Mouse (Mus musculus): Measurements from ENCODE around the gene Abtb2. TPM values are rescaled to one million over a fixed set of nuclear protein-coding genes. Genes with fewer than 3 reads are reported as not detected.

Abtb2 gene
- total RNA-seq, 2 experiments from 2014 or later, result 6.9 to 11.3 TPM

GRCm38 (mm10) chr2:103615028-103615427, 48.9 kb downstream of the Abtb2 start:
- no peak for DNase-seq (ENCODE audit: low spot score)

DNA sequence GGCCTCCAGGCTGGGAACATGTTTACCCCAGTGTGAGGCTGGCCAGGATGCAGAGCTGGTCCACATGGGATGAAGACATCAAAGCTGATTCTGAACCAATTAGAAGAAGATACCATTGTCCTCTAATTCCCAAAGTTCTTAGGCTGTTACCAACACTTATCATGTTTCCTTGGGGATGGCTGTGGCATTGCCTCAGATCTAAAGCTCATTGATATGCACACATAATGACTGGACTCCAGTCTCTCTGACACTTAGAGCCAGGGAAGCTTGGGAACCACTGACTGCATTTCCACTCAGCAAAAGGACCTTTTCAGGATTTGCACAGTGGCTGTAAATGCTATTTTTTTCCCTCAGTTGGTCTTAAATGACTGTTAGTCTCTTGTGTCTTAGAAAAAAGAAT, 52.3 kb downstream of the Abtb2 start:
- DNase-seq (ENCODE audit: low spot score), result no peak

DNA sequence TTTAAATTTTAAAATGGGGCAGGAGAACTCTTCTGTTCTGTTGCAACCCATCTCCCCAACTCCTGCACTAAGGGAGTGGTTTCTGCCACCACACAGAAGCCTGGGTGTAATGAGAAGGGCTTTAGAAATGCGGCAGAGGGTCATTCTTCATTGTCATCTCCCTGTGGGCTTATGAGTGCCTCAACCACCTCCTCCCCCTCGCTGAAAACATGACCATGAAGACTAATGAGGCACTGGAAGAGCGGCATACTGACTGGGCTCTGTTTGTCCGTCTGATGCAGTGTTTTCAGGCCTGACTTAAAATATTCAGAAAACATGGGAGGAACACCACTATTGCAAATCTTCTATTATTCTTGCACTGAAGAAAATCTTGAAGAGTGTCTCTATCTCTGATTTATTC, 56.8 kb downstream of the Abtb2 start:
- no peak for DNase-seq (ENCODE audit: low spot score)

DNA sequence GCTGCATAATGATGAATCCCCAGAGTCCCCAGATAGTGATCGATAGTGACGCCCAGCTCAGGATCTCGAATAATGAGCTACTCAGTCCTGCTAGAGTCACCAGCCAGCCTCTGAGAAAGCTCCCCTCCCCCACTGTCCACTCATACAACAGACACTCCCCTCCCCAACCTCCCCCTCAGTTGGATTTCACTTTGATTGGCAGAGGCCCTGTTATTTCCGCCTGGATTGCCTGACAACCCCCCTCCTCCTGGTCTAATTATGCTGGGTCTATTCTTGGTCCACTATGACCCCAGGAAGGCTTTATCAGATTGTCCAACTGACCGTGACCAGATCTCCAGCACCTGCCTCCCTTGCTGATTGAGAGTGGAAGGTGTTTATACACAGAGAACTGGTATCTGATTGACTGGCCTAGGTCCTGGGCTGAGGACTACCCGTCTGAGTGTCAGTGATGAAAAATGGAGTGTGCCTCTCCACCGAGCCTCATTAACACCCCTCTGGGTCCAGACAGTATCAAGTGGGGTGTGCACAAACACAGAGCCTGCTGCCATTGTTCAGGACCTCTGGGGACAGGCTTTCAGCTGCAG, 59.3 kb downstream of the Abtb2 start:
- DNase-seq (ENCODE audit: low spot score), result no peak

DNA sequence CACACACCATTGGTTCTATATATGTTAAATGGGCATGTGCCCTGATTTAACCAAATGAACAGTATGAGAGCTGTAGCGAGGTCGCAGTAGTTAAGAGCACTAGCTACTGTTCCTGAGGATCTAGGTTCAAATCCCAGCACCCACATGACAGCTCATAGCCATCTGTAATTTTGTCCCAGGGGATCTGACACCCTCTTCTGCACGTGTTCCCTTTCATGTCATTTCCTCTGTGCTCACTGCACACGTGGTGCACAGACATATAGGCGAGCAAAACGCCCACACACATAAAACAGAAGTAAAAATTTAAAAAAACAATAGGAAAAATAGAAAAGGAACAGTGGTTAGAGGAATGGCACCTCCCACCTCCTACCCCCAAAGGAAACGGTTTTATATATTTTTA, 61.0 kb downstream of the Abtb2 start:
- DNase-seq (ENCODE audit: low spot score), result no peak

DNA sequence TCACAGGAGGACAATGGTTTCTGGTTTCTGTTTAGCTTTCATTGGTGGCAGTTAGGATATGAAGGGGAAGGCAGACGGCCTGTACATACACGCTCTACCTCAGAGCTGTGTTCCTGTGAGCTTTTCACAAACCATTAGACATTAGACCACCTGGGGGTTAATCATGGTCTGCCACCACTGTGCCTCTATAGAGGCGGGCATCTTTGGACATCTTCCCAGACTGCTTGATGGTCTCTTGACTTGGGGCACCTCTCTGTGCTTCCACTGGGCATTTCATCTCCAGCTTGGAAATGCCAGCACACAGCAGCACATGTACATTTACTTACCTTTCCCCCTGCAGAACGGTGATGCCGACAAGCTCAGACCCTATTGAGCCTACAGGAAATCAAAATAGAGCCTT, 63.8 kb downstream of the Abtb2 start:
- DNase-seq (ENCODE audit: low spot score), result no peak

GRCm38 (mm10) chr2:103631293-103631717, 65.2 kb downstream of the Abtb2 start:
- no peak for DNase-seq (ENCODE audit: low spot score)

DNA sequence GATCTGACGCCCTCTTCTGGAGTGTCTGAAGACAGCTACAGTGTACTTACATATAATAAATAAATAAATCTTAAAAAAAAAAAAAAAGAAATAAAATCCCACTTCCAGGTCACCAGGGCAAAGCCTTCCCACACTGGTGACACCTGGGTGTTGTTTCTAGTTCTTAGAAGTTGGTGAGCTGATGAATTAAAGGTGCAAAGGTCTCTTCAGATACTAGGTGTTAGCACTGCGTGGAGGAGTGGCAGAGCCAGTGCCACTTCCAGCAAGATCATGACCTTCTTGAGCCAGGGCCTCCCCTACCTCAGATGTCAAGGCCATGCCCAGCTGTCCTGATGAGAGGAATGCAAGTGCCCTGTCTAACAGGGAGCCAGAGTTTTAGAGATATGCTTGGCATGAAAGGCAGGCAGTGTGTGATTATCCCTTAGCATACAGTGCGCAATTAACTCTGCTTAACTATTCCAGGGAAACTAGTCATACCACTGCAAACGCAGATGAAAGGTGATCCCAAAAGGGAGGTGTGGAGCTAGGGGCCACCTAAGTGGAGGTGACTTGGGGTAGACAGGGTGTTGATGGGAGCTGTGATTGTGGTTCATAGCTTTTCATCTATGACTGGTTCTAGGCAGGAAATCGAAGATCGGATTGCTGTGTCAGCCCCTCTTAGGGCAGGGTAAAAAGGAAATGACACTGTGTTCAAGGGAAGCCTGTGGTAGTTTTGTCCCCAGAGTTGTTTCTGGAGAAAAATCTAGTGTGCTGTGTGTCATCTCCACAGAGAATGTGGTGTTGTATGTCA, 66.2 kb downstream of the Abtb2 start:
- no peak for DNase-seq (ENCODE audit: low spot score)

- DNase-seq (ENCODE audit: low spot score), result no peak
Measured at GRCm38 (mm10) chr2:103632926-103633250, 66.8 kb downstream of the Abtb2 start.

DNA sequence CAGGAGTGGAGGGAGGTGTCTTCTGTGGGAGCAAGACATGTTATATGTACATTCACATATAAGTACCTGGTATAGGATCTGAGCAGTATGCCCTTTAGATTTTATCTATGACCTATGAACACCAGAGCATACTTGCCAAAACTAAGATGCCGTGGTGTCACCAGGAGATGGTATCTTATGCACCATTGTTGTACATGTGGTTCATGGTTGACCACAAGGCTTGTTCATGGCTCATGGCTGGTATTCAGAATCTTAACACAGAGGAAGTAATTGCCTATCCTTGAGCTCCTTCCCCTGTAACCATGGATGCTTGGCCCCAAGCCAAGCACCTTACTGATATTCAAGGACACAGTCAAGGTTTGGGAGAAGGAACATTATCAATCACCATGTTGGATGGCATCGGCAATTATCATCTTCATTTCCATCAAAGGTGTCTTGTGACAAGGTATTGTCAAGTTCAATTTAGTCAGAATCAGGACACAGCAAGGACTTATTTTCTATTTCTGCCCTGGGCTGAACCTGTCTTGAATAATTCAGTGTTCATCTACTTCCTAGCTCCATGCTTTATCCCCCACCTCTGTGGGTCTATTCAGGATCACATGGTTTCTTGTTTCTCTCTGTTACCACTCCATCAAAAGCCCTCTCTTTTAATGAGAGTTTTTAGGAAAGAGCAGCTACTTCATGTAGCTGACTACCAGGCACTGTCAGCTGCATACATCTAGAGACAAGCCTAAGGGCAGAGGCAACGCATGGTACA, 69.8 kb downstream of the Abtb2 start:
- DNase-seq (ENCODE audit: low spot score), result no peak

- no peak for DNase-seq (ENCODE audit: low spot score)
Measured at GRCm38 (mm10) chr2:103637385-103637784, 71.3 kb downstream of the Abtb2 start.

DNA sequence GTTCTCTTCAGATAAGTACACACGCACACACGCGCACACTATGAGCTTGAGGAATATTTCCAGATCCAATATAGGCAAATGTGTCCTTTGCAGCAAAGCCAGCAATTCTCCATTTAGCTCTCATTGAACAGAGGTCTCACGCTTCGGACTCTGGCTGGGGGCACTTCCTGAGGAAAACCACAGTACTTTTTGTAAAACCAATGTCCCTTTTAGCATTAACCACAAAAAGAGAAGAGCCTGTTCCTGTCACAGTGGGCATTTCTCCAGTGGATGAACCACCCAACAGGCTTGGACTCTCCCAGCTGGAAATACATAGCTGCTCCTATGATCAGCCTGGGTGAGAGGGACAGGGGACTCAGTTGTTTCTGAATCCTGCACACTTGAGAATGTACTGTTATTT, 71.8 kb downstream of the Abtb2 start:
- no peak for DNase-seq (ENCODE audit: low spot score)

GRCm38 (mm10) chr2:103639701-103640100, 73.6 kb downstream of the Abtb2 start:
- no peak for DNase-seq (ENCODE audit: low spot score)

DNA sequence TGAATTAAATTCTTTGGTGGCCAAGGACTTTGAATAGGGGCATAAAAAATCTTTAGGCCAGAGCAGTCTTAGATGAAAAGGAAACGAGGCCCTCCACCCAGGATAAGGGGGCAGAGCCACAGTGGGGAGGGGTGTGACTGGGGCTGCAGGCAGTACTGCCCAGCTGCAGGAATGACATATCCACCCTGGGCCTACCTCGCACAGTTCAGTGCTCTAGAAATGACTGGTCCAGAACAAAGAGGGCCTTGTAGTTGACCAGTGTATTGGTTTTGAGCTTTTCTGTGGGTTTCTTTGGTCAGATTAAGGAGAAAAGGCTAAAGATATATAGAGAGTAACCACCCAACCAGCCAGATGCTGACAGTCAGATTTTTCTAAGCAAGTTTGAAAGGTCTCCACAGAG, 74.8 kb downstream of the Abtb2 start:
- DNase-seq (ENCODE audit: low spot score), result no peak

DNA sequence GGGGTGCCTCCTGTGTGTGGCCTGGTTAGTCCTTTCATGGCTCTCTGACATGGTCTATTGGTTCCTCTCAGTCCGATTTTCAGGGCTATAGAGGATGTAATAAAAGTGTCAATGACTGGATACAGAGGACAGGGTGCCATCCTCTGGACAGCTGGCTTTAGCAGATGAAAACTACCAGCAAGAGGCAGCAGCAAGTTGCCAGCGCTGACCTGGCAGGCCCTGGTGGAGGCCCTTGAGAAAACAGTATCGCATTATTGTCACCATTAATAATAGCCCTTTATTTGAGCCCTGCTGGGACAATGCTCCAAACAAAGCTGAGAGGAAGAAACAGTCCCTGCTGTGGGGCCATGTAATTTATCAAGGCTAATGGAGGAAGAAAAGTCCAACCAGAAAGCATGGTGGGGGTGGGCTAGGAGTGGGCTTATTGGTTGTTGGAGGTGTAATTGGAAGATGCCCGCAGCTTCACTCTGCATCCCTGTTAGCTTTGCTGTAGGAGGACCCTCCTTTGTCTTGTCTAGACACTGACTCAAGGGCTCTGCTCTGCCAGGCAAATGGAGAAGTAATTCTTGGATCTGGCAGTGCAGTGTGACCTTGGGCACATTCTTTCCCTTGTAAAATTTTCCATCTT, 77.6 kb downstream of the Abtb2 start:
- no peak for DNase-seq (ENCODE audit: low spot score)

DNA sequence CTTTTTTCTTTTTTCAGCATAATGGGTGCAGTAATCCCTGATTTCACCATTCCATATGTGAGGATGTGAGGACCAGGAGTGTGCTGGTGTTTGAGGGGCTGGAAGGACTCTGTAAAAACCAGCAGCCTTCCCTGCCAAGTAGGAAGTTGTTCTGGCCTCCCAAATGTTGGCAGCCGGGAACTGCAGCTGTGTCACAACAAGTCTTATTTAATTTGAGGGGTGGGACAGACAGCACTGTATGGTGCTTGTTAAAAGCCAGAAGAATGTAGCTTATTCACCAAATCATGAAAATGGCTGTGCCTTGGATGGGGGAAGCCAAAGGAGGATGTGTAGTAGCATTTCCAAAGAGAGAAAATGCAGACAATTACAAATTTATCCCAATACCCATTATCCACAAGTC, 78.3 kb downstream of the Abtb2 start:
- no peak for DNase-seq (ENCODE audit: low spot score)

GRCm38 (mm10) chr2:103650314-103650879, 84.3 kb downstream of the Abtb2 start:
- no peak for DNase-seq (ENCODE audit: low spot score)

DNA sequence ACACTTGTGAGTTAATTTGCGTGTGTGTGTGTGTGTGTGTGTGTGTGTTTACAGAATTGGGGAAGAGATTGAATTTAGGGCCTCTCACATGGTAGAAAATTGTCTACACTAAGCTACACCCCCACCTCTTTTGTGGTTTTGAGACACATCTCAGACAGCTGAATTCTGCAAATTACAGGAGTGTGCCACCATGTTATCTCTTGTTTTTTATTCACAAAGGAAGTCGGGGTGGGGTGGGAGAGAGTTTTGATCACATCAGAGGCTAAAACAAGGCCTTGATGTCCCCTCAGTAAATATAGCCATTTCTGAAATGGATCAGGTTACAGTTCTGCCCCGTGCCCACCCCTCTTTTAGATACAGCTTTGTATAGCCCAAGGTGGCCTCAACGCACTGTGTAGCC, 86.0 kb downstream of the Abtb2 start:
- no peak for DNase-seq (ENCODE audit: low spot score)

DNA sequence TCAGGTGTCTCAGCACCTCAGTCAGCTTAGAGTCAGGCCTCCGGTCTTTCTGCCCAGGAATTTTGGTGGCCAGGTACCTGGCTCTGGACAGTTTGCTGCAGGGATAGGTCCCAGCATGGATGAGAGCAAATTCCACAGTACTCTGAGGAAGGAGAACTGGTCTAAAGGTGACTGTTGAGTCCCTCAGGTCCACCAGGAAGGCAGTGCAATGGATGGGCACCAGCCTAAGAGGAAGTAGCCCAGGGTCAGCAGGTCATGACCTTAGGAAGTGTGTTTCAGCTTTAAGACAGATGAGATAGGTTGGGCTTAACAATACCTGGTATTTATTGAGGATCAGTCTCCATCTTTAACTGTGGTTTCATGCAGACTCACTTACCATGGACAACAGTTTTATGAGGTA, 88.9 kb downstream of the Abtb2 start:
- no peak for DNase-seq (ENCODE audit: low spot score)

- DNase-seq (ENCODE audit: low spot score), result no peak
Measured at GRCm38 (mm10) chr2:103656028-103656427, 89.9 kb downstream of the Abtb2 start.

- no peak for DNase-seq (ENCODE audit: low spot score)
Measured at GRCm38 (mm10) chr2:103659167-103659566, 93.1 kb downstream of the Abtb2 start.

All from gastrocnemius, adult 18-20 months (tissue).